Mouse (Mus musculus) brain, adult 2 months (tissue): ENCODE data around the gene Snx30.

ENCODE experiments used
- DNase-seq: peaks from one replicate; pipeline ENCODE4 v3.0.0; 2011; ENCODE audit warnings: low read depth, low spot score

The Snx30 gene

GRCm38 (mm10) chr4:59823470-59823869, 17.8 kb downstream of the Snx30 start:
- peak; percentile 96 for DNase-seq

GRCm38 (mm10) chr4:59824860-59825259, 19.2 kb downstream of the Snx30 start:
- no peak for DNase-seq

GRCm38 (mm10) chr4:59825634-59826033, 20.0 kb downstream of the Snx30 start:
- peak; percentile 99 for DNase-seq

- peak; percentile 96 for DNase-seq
Measured at GRCm38 (mm10) chr4:59826381-59826780, 20.7 kb downstream of the Snx30 start.

DNA sequence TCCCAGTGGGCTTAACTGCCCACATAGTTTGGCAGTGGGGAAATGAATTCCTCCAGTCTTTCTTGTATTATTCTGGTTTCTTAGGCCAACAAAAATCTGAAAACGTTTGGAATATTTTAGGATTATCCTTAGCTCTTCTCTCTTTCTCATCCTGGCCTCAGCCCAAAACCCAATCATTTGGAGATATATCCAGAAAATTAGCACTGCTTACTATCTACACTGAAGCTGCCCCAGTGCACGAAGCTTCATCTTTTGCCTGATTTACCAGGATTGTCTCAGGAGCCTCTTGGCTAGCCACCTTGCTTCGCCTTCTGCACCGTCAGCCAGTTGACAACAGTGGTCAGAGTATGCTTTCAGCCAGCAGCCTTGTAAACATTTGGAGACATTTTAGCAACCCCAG, 23.4 kb downstream of the Snx30 start:
- DNase-seq = peak; percentile 50

- no peak for DNase-seq
Measured at GRCm38 (mm10) chr4:59831038-59831437, 25.4 kb downstream of the Snx30 start.

DNA sequence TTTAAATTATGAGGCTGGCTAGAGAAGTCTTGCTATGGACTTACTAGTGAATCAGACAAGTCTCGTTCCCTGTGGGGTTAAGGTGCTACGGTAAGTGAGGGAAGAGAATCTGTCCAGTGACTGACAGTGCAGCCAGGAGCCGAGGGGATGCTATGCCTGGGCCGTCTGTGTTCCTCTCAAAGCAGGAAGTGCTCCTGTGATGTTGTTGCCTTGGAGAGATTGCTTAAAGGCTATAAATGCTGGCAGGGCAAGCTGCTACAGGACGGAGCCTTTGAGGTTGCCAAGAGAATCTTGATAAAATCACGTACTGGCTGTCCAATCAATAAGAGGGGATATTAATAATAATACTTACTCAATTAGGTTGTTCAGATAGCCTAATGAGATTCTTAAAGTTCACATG, 27.2 kb downstream of the Snx30 start:
- peak; percentile 48 for DNase-seq

GRCm38 (mm10) chr4:59837659-59838058, 32.0 kb downstream of the Snx30 start:
- no peak for DNase-seq

DNA sequence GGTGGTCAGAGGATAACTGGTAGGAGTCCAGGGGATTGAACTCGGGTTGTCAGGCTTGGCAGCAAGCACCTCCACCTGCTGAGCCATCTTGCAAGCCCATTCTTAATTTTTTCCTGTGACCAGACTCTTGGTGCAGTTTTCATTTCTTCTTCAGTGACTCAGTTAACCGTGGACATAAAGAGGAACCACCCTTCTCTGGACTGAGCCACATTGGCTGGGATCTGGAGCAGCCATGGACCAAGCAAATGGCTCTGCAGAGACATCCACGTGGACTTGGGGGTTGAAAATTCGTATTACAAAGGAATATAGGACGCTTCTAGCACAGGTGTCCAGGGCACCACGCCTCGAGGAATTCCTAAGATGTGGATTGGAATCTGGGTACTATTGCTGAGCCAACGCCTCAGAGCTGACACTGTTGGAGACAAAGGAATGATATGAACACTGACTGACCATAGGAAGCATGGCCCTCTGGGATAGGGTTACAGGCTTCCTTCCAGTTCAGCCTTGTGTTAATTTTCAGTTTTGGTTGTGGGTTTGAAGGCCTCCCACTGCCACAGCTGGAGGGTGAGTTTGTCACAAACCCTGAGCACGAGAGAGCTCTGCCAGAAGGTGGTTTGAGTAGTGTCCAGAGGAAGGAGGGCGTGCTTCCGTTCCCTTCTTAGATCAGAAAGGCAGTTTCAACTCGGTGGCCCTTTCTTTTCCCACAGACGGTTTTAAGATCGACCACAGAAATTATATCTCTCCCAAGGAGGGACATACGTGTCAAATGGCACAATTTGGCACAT, 39.0 kb downstream of the Snx30 start:
- no peak for DNase-seq

DNA sequence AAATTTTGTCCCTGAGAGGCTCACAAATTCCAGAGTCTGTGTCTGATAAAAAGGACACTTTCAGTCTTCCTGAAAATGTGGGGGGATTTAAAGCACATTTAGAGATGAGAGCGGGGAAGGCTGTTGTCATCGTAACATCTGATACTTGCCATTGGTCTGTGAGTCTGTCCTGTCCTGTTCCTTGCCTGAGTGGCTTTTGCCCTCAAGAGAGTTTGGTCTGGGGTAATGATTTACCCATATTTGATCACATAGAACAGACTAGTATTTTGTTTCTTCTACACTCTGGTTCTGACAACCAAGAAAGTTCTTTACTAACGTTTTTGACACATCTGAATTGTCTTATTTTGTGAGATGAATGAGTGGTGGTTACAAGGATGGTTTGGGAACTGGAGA, 39.6 kb downstream of the Snx30 start:
- DNase-seq = no peak

GRCm38 (mm10) chr4:59847447-59847846, 41.8 kb downstream of the Snx30 start:
- DNase-seq = peak; percentile 90

- DNase-seq = peak; percentile 83
Measured at GRCm38 (mm10) chr4:59850181-59850580, 44.5 kb downstream of the Snx30 start.

- peak; percentile 59 for DNase-seq
Measured at GRCm38 (mm10) chr4:59850886-59851623, 45.4 kb downstream of the Snx30 start.

- DNase-seq = no peak
Measured at GRCm38 (mm10) chr4:59853155-59853554, 47.5 kb downstream of the Snx30 start.

- peak; percentile 86 for DNase-seq
Measured at GRCm38 (mm10) chr4:59859693-59860425, 54.2 kb downstream of the Snx30 start.

GRCm38 (mm10) chr4:59860431-59860830, 54.8 kb downstream of the Snx30 start:
- no peak for DNase-seq

DNA sequence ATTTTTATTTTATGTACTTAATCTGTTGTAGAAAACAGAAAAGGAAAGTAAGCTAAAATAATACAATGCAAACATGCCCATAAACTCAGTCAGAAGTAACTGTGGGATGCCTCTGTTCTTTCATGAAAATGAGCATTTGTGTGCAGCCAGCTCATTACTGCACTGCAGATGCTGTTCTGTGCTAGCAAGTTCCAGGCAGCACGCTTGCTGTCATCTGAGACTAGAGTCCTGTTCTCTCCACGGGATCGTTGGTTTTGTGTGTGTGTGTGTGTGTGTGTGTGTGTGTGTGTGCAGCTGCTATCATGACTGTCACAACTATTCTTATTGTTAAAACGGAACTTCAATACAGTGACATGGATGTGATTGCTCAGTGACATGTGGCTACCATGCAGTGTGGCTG, 56.2 kb downstream of the Snx30 start:
- DNase-seq = peak; percentile 77

DNA sequence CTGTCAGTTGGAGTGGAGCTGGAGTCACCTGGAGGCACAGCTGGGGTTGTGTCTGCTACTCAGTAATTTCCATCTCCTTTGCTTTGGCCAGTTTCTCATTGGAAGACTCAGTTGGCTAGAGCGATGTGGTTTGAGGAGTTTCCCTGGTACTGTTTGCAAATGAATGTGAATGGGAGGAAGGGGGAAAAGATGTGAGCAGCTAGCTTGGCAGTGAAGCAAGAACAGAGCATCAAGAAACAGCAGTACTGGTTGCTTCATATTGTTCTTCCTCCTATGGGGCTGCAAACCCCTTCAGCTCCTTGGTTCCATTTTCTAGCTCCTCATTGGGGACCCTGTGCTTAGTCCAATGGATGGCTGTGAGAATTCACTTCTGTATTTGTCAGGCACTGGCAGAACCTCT, 56.7 kb downstream of the Snx30 start:
- no peak for DNase-seq

- DNase-seq = peak; percentile 45
Measured at GRCm38 (mm10) chr4:59863869-59864268, 58.2 kb downstream of the Snx30 start.

GRCm38 (mm10) chr4:59868086-59868485, 62.4 kb downstream of the Snx30 start:
- peak; percentile 89 for DNase-seq

DNA sequence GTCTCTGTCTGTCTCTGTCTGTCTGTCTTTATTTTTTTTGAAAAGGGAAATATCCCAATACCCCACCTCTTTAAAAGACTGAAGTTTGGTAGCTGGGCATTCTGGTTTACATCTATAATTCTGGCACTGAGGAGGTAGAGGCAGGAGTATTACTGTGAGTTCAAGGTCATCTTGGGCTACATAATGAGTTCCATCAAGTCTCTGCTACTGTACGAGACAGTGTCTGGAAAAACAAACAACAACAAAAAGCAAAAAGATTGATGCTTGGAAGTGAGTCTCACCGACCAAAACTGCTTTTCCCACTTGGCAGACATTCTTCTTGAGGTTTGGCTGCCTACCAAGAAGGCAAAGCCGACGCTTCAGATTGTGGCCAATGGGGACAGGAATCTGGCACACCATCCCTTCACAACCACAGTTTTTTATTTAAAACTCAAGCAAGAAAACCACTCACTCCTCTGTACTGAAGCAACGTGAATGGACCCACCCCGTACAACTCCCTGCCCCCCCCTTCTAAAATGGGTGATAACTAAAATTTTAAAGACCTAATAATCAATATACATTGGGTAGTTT, 63.9 kb downstream of the Snx30 start:
- peak; percentile 87 for DNase-seq

DNA sequence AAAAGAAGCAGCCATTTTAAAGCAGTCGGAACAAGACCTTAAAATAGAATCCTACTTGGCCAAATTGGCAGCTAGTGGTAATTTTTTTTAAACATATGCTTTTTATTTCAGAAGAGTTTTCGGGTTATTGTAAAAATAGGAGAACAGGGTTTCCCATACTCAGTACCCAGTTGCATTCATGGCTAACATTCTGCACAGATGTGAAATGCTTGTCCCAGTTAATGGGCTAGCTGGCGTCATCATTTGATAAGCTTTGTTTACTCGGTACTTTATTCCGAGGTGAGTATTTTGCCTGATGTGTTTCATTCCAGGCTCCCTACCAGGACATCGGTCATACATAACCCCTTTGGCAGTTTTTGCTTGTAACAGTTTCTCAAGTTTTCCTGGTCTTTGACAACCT, 64.8 kb downstream of the Snx30 start:
- DNase-seq = no peak
